Mouse (Mus musculus): Measurements from ENCODE around the gene Ccdc134. TPM values are rescaled to one million over a fixed set of nuclear protein-coding genes. Genes with fewer than 3 reads are reported as not detected.

The Ccdc134 gene
- polyA plus RNA-seq, 1 experiment from 2014 or later = 12.7 TPM

DNA sequence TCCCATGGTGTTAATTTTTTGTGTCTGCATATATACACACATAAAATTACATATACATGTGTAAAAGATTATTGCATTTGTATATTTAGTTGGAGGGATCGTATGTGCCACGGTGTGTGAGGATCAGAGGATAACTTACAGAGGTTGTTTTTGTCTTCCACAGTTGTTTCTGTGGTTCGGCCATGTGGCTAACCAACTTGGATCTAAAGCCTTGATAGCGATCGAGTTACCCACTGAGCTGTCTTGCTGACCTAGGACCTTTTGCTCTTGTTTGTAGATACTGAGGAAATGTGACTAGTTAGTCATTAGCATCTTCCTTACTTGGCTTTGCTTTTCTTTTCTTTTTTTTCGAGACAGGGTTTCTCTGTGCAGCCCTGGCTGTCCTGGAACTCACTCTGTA, 28.6 kb downstream of the Ccdc134 start:
- peaks cover 10% of the 10 kb centered on the region; the same call in 1 of the 2 replicates for H3K4me1 ChIP-seq (ENCODE audit: control insufficient read depth, insufficient read depth, low read length)
- WGBS = 93% methylated on average over 6 of the region's 6 CpGs

DNA sequence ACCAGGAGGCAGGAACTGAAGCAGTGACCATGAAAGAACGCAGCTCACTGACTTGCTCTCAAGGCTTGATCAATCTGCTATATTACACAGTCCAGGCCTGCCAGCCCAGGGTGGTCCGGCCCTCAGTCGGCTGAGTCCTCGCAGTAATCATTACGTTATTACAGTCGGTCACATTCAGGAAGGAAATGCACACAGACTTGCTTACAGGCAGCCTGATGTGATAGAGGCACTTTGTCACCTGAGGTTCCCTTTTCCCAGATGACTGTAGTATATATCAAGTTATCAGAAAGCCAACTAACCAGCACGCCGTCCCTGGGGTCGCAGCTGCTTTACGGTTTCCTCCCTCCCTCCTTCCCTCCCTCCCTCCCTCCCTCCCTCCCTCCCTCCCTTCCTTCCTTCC, 29.2 kb downstream of the Ccdc134 start:
- Histone ChIP-seq H3K36me3 (ENCODE audit: control insufficient read depth, insufficient read depth, low read length) (no peaks in the 10 kb centered on the region), H3K4me2 (ENCODE audit: low read depth, low read length) (no peak overlapping the region), H3K27ac (ENCODE audit: low read depth, low read length) (no peak overlapping the region), H3K27me3 (ENCODE audit: control insufficient read depth, insufficient read depth, low read length) (no peaks in the 10 kb centered on the region), H3K9me3 (ENCODE audit: control insufficient read depth, low read length) (no peaks in the 10 kb centered on the region), H3K4me1 (ENCODE audit: control insufficient read depth, insufficient read depth, low read length) (peaks cover 9% of the 10 kb centered on the region; the same call in 1 of the 2 replicates), H3K4me3 (ENCODE audit: low read depth, low read length) (no peak overlapping the region), H3K9ac (replicated peaks; ENCODE audit: low read depth, low read length) (no peak overlapping the region)
- ATAC-seq (ENCODE audit: low read depth) = no peak
- WGBS = 56% methylated on average over 10 of the region's 10 CpGs

More for the DNA sequence above, 28.6 kb downstream of the Ccdc134 start:
- Histone ChIP-seq H3K4me2 (ENCODE audit: low read depth, low read length) (no peak overlapping the region), H3K9ac (replicated peaks; ENCODE audit: low read depth, low read length) (no peak overlapping the region), H3K27me3 (ENCODE audit: control insufficient read depth, insufficient read depth, low read length) (no peaks in the 10 kb centered on the region), H3K4me3 (ENCODE audit: low read depth, low read length) (no peak overlapping the region), H3K9me3 (ENCODE audit: control insufficient read depth, low read length) (no peaks in the 10 kb centered on the region), H3K27ac (ENCODE audit: low read depth, low read length) (no peak overlapping the region), H3K36me3 (ENCODE audit: control insufficient read depth, insufficient read depth, low read length) (0 out of 2 replicates have a peak, but pooled peaks cover 2% of the 10 kb centered on the region)
- no peak for ATAC-seq (ENCODE audit: low read depth)

DNA sequence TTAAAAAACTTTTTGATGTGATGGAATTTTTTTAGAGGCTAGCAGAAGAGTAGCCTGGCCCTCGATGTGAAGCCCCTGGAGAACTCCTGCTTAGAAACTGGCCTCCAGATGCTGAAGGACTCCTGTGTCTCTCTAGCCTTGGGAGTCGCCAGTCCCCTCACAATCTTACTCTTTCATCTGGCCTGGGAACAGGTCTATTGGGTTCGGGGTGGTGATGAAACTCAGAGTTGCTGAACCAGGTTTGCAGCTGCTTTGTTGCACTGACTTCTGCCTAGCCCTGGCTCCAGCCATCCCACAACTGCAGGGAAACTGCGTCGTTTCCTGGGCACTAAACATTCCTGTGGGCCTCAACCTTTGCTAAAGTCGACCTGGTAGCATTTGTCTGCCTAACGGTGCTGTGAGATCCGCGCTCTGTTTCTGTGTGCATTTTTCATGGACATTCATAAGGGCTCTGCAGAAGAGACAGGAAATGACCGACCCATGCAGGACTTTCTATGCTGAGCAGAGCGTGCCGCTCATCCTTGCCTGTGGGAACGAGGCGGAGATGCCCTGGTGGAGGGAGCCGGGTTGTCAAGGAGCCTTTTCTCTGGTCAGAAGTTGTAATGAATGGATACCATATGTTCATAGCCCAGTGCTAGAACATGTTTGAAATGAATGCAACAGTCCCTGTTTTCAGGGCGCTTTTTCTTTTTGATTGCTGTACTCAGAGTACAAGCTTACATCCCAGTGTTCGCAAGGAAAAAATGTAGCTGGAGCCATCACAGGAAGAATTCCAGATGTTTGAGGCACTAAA, 30.7 kb downstream of the Ccdc134 start:
- ATAC-seq (ENCODE audit: low read depth) = no peak
- whole genome bisulfite sequencing = 64% methylated on average over 17 of the region's 17 CpGs
- no peak overlapping the region for H3K27ac ChIP-seq (ENCODE audit: low read depth, low read length)

GRCm38 (mm10) chr15:82159471-82159870, 31.7 kb downstream of the Ccdc134 start:
- Histone ChIP-seq H3K9me3 (ENCODE audit: control insufficient read depth, low read length) (no peaks in the 10 kb centered on the region), H3K4me3 (ENCODE audit: low read depth, low read length) (no peak overlapping the region), H3K4me1 (ENCODE audit: control insufficient read depth, insufficient read depth, low read length) (peaks cover 12% of the 10 kb centered on the region; the same call in 1 of the 2 replicates), H3K9ac (replicated peaks; ENCODE audit: low read depth, low read length) (no peak overlapping the region), H3K27ac (ENCODE audit: low read depth, low read length) (no peak overlapping the region), H3K36me3 (ENCODE audit: control insufficient read depth, insufficient read depth, low read length) (no peaks in the 10 kb centered on the region), H3K27me3 (ENCODE audit: control insufficient read depth, insufficient read depth, low read length) (no peaks in the 10 kb centered on the region), H3K4me2 (ENCODE audit: low read depth, low read length) (no peak overlapping the region)
- 86% methylated on average over 9 of the region's 9 CpGs for WGBS
- ATAC-seq (ENCODE audit: low read depth) = no peak

More for the DNA sequence above, 30.7 kb downstream of the Ccdc134 start:
- H3K4me3 ChIP-seq (ENCODE audit: low read depth, low read length) = no peak overlapping the region
- no peaks in the 10 kb centered on the region for H3K9me3 ChIP-seq (ENCODE audit: control insufficient read depth, low read length)
- H3K27me3 ChIP-seq (ENCODE audit: control insufficient read depth, insufficient read depth, low read length) = no peaks in the 10 kb centered on the region
- H3K36me3 ChIP-seq (ENCODE audit: control insufficient read depth, insufficient read depth, low read length) = no peaks in the 10 kb centered on the region
- no peak overlapping the region for H3K9ac ChIP-seq (replicated peaks; ENCODE audit: low read depth, low read length)
- no peak overlapping the region for H3K4me2 ChIP-seq (ENCODE audit: low read depth, low read length)
- peaks cover 9% of the 10 kb centered on the region; the same call in 1 of the 2 replicates for H3K4me1 ChIP-seq (ENCODE audit: control insufficient read depth, insufficient read depth, low read length)

GRCm38 (mm10) chr15:82160731-82161640, 33.3 kb downstream of the Ccdc134 start:
- Histone ChIP-seq H3K27me3 (ENCODE audit: control insufficient read depth, insufficient read depth, low read length) (no peaks in the 10 kb centered on the region), H3K4me3 (ENCODE audit: low read depth, low read length) (no peak overlapping the region), H3K9ac (replicated peaks; ENCODE audit: low read depth, low read length) (no peak overlapping the region), H3K9me3 (ENCODE audit: control insufficient read depth, low read length) (no peaks in the 10 kb centered on the region), H3K4me1 (ENCODE audit: control insufficient read depth, insufficient read depth, low read length) (peaks cover 16% of the 10 kb centered on the region), H3K36me3 (ENCODE audit: control insufficient read depth, insufficient read depth, low read length) (no peaks in the 10 kb centered on the region), H3K4me2 (ENCODE audit: low read depth, low read length) (no peak overlapping the region), H3K27ac (ENCODE audit: low read depth, low read length) (no peak overlapping the region)
- 81% methylated on average over 11 of the region's 11 CpGs for WGBS
- no peak for ATAC-seq (ENCODE audit: low read depth)

DNA sequence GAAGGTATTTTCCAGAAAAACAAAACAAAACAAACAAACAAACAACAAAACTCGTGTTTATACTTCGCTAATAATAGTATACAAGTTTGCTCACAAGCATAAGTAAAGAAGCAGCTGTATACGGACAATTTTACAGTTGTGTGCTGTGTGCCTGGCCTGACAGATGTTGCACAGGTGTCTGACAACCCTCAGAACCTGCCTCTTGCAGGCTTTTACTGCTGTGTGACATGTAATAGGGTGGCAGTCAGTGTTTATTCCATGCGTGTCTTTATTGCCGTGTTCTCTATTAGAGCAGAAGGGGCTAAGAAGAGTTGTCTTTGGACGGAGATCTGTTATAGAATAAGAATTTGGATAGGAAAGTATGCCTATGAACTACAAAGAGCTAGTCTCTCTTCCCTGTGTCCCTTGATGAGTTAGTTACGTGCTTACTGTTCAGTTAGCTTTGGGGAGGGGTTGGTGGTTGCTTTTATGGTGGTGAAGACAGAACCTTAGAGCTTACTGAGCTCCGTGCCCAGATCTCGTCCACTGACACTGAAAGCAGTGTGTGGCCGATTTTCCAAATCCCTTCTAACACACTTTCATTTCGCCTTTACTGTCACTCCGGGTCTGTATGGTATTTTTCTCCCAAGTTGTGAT, 34.4 kb downstream of the Ccdc134 start:
- no peak overlapping the region for H3K9ac ChIP-seq (replicated peaks; ENCODE audit: low read depth, low read length)
- WGBS = 84% methylated on average over 12 of the region's 12 CpGs
- ATAC-seq (ENCODE audit: low read depth) = no peak
- H3K4me1 ChIP-seq (ENCODE audit: control insufficient read depth, insufficient read depth, low read length) = peaks cover 27% of the 10 kb centered on the region
- no peak overlapping the region for H3K4me2 ChIP-seq (ENCODE audit: low read depth, low read length)
- no peak overlapping the region for H3K27ac ChIP-seq (ENCODE audit: low read depth, low read length)
- H3K36me3 ChIP-seq (ENCODE audit: control insufficient read depth, insufficient read depth, low read length) = no peaks in the 10 kb centered on the region
- H3K9me3 ChIP-seq (ENCODE audit: control insufficient read depth, low read length) = no peaks in the 10 kb centered on the region
- no peak overlapping the region for H3K4me3 ChIP-seq (ENCODE audit: low read depth, low read length)
- no peaks in the 10 kb centered on the region for H3K27me3 ChIP-seq (ENCODE audit: control insufficient read depth, insufficient read depth, low read length)

GRCm38 (mm10) chr15:82163356-82164060, 35.8 kb downstream of the Ccdc134 start:
- Histone ChIP-seq H3K4me2 (ENCODE audit: low read depth, low read length) (no peak overlapping the region), H3K9me3 (ENCODE audit: control insufficient read depth, low read length) (no peaks in the 10 kb centered on the region), H3K4me1 (ENCODE audit: control insufficient read depth, insufficient read depth, low read length) (peaks cover 33% of the 10 kb centered on the region), H3K36me3 (ENCODE audit: control insufficient read depth, insufficient read depth, low read length) (no peaks in the 10 kb centered on the region), H3K9ac (replicated peaks; ENCODE audit: low read depth, low read length) (no peak overlapping the region), H3K27me3 (ENCODE audit: control insufficient read depth, insufficient read depth, low read length) (no peaks in the 10 kb centered on the region), H3K4me3 (ENCODE audit: low read depth, low read length) (no peak overlapping the region), H3K27ac (ENCODE audit: low read depth, low read length) (no peak overlapping the region)
- no peak for ATAC-seq (ENCODE audit: low read depth)
- WGBS = 85% methylated on average over 10 of the region's 10 CpGs

DNA sequence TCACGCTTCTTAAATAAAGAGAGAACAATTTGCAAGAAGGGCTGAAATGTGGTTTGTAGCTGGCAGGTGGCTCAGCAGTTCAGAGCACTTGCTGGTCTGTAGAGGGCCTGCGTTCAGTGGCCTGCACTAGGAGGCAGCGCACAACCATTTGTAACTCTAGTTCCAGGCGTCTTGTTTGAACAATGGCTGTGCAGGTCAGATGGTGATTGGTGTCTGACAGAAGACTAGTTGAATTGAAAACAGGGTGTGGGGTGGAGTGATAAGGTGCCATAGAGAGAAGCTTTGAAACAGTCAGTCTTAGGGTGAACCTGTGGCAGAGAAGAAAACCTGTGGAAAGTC, 36.3 kb downstream of the Ccdc134 start:
- no peaks in the 10 kb centered on the region for H3K36me3 ChIP-seq (ENCODE audit: control insufficient read depth, insufficient read depth, low read length)
- peaks cover 31% of the 10 kb centered on the region for H3K4me1 ChIP-seq (ENCODE audit: control insufficient read depth, insufficient read depth, low read length)
- no peak overlapping the region for H3K4me2 ChIP-seq (ENCODE audit: low read depth, low read length)
- 50% methylated on average over 4 of the region's 4 CpGs for whole genome bisulfite sequencing
- H3K27ac ChIP-seq (ENCODE audit: low read depth, low read length) = no peak overlapping the region
- no peak for ATAC-seq (ENCODE audit: low read depth)
- H3K4me3 ChIP-seq (ENCODE audit: low read depth, low read length) = no peak overlapping the region
- H3K9ac ChIP-seq (replicated peaks; ENCODE audit: low read depth, low read length) = no peak overlapping the region
- no peaks in the 10 kb centered on the region for H3K27me3 ChIP-seq (ENCODE audit: control insufficient read depth, insufficient read depth, low read length)
- no peaks in the 10 kb centered on the region for H3K9me3 ChIP-seq (ENCODE audit: control insufficient read depth, low read length)

All from neural tube, embryonic 14.5 days (tissue).